Mouse (Mus musculus) forebrain, embryonic 14.5 days (tissue): ENCODE data around the gene Med16. TPM values are rescaled to one million over a fixed set of nuclear protein-coding genes. Genes with fewer than 3 reads are reported as not detected.

Source experiments
- ATAC-seq: fragments of 200-750 bp; cut with Nextera tagmentation; 2 replicates; pipeline ENCODE4 v1.8.0; 2017; ENCODE audit warnings: mild to moderate bottlenecking, moderate library complexity
- DNase-seq: peaks from one replicate; pipeline ENCODE4 v3.0.0-alpha.2; 2015; ENCODE audit warnings: low spot score
- H3K27ac ChIP-seq: fragments of 300-500 bp; sonication (generic); 2 replicates; pipeline ENCODE4 v1.5.1; 2014; ENCODE audit warnings: low read depth, mild to moderate bottlenecking, control low read depth, low read length, moderate library complexity
- H3K27me3 ChIP-seq: fragments of 300-500 bp; sonication (generic); replicated peaks from 2 replicates; pipeline ENCODE4 v1.6.1; 2014; ENCODE audit warnings: low read length, control low read depth, mixed read lengths; ENCODE audit not compliant: control insufficient read depth, insufficient read depth
- H3K36me3 ChIP-seq: fragments of 300-500 bp; sonication (generic); 2 replicates; pipeline ENCODE4 v1.6.1; 2014; ENCODE audit warnings: low read length, control low read depth; ENCODE audit not compliant: control insufficient read depth, insufficient read depth
- H3K4me1 ChIP-seq: fragments of 300-500 bp; sonication (generic); 2 replicates; pipeline ENCODE4 v1.6.1; 2014; ENCODE audit warnings: antibody characterized with exemption, low read length, control low read depth; ENCODE audit not compliant: control insufficient read depth, insufficient read depth
- H3K4me2 ChIP-seq: fragments of 300-500 bp; sonication (generic); 2 replicates; pipeline ENCODE4 v1.6.1; 2014; ENCODE audit warnings: mild to moderate bottlenecking, control low read depth, low read length
- H3K4me3 ChIP-seq: fragments of 300-500 bp; sonication (generic); 2 replicates; pipeline ENCODE4 v1.5.1; 2014; ENCODE audit warnings: low read depth, low read length, control low read depth
- H3K9ac ChIP-seq: fragments of 300-500 bp; sonication (generic); 2 replicates; pipeline ENCODE4 v1.6.1; 2014; ENCODE audit warnings: mild to moderate bottlenecking, low read length, control low read depth, moderate library complexity
- H3K9me3 ChIP-seq: fragments of 300-500 bp; sonication (generic); replicated peaks from 2 replicates; pipeline ENCODE4 v1.6.1; 2016; ENCODE audit warnings: low read length, control low read depth, mixed read lengths; ENCODE audit not compliant: control insufficient read depth
- WGBS: fragments of 180-500 bp; shearing (Covaris S2); extraction: QIAGEN DNeasy Blood & Tissue Kit; methylation state at CpG from one replicate; pipeline ENCODE4 v1.1.7; 2014; 5-methylcytosine and 5-hydroxymethylcytosine counted together
- polyA plus RNA-seq: library from polyadenylated mRNA; unstranded; fragments of >200 nt; fragmentation: Nextera tagmentation; extraction: Ambion mirVana; gene quantifications from 2 replicates; pipeline ENCODE4 v1.2.1, GENCODE M21; 2014

Gene Med16
- polyA plus RNA-seq, 1 experiment from 2014 or later = 40.5 TPM

GRCm38 (mm10) chr10:79874290-79874862 lies 34.3 kb downstream of the Med16 start, which contains the start of the genes Prtn3 and Plppr3:
TSS of gene Prtn3 (plus strand) at chr10:79874476.
TSS of gene Plppr3 (minus strand) at chr10:79874634.
- ATAC-seq = peak; percentile 93
- DNase-seq = peak; percentile 89
- WGBS = 0% methylated on average over 51 of the region's 57 CpGs

GRCm38 (mm10) chr10:79873715-79874289 lies 34.9 kb downstream of the Med16 start:
- H3K4me1 ChIP-seq = peaks cover 17% of the 10 kb centered on the region
- under 1% methylated on average over 26 of the region's 26 CpGs for WGBS
- peak overlapping the region; percentile 97 for H3K27ac ChIP-seq
- peak overlapping the region; percentile 98 for H3K9ac ChIP-seq
- H3K27me3 ChIP-seq = no peaks in the 10 kb centered on the region
- peak overlapping the region; percentile 85 for H3K4me3 ChIP-seq
- ATAC-seq (peak; percentile 54), DNase-seq (peak; percentile 46)
- no peaks in the 10 kb centered on the region for H3K9me3 ChIP-seq
- peaks cover 29% of the 10 kb centered on the region for H3K36me3 ChIP-seq
- H3K4me2 ChIP-seq = peak overlapping the region; percentile 74

More at GRCm38 (mm10) chr10:79874290-79874862, 34.3 kb downstream of the Med16 start, which contains the start of the genes Prtn3 and Plppr3:
- peak within 1 kb of the TSS; percentile 98 for H3K9ac ChIP-seq
- H3K4me1 ChIP-seq = peaks cover 14% of the 10 kb centered on the region
- H3K4me3 ChIP-seq = peak within 1 kb of the TSS; percentile 85
- H3K27ac ChIP-seq = peak within 1 kb of the TSS; percentile 97
- no peaks in the 10 kb centered on the region for H3K27me3 ChIP-seq
- no peaks in the 10 kb centered on the region for H3K9me3 ChIP-seq
- H3K36me3 ChIP-seq = peaks cover 24% of the 10 kb centered on the region
- peak within 1 kb of the TSS; percentile 74 for H3K4me2 ChIP-seq

GRCm38 (mm10) chr10:79873313-79873712 lies 35.4 kb downstream of the Med16 start:
- peaks cover 17% of the 10 kb centered on the region for H3K4me1 ChIP-seq
- WGBS = 2% methylated on average over 6 of the region's 6 CpGs
- DNase-seq (peak; percentile 61), ATAC-seq (peak; percentile 10; the same call in 1 of the 2 replicates)
- peaks cover 31% of the 10 kb centered on the region for H3K36me3 ChIP-seq
- H3K4me2 ChIP-seq = peak overlapping the region; percentile 74
- H3K4me3 ChIP-seq = peak overlapping the region; percentile 85
- no peaks in the 10 kb centered on the region for H3K9me3 ChIP-seq
- no peaks in the 10 kb centered on the region for H3K27me3 ChIP-seq
- peak overlapping the region; percentile 98 for H3K9ac ChIP-seq
- H3K27ac ChIP-seq = peak overlapping the region; percentile 97

- WGBS = 48% methylated on average over 3 of the region's 3 CpGs
- H3K4me2 ChIP-seq = peak overlapping the region; percentile 74
- peak overlapping the region; percentile 97; the same call in 1 of the 2 replicates for H3K27ac ChIP-seq
- ATAC-seq (no peak), DNase-seq (no peak)
- H3K9me3 ChIP-seq = no peaks in the 10 kb centered on the region
- no peaks in the 10 kb centered on the region for H3K27me3 ChIP-seq
- H3K9ac ChIP-seq = peak overlapping the region; percentile 98
- peaks cover 17% of the 10 kb centered on the region for H3K4me1 ChIP-seq
- H3K4me3 ChIP-seq = peak overlapping the region; percentile 85
- peaks cover 31% of the 10 kb centered on the region for H3K36me3 ChIP-seq
Measured at GRCm38 (mm10) chr10:79872862-79873261, 35.9 kb downstream of the Med16 start.

- ATAC-seq (no peak), DNase-seq (no peak)
- no peaks in the 10 kb centered on the region for H3K27me3 ChIP-seq
- WGBS = 70% methylated on average over 8 of the region's 8 CpGs
- peaks cover 17% of the 10 kb centered on the region for H3K4me1 ChIP-seq
- H3K9me3 ChIP-seq = no peaks in the 10 kb centered on the region
- no peak overlapping the region for H3K27ac ChIP-seq
- H3K4me3 ChIP-seq = peak overlapping the region; percentile 5; the same call in 1 of the 2 replicates
- peak overlapping the region; percentile 74 for H3K4me2 ChIP-seq
- H3K9ac ChIP-seq = 0 out of 2 replicates have a peak overlapping the region, but pooled peaks have one; percentile 17
- H3K36me3 ChIP-seq = peaks cover 40% of the 10 kb centered on the region
Measured at GRCm38 (mm10) chr10:79871845-79872244, 36.9 kb downstream of the Med16 start.

- Histone ChIP-seq H3K4me1 (peaks cover 4% of the 10 kb centered on the region), H3K27me3 (no peaks in the 10 kb centered on the region), H3K36me3 (peaks cover 84% of the 10 kb centered on the region), H3K9me3 (no peaks in the 10 kb centered on the region), H3K27ac (0 out of 2 replicates have a peak overlapping the region, but pooled peaks have one; percentile 4), H3K9ac (no peak overlapping the region), H3K4me2 (no peak overlapping the region), H3K4me3 (no peak overlapping the region)
- DNase-seq = no peak
- no peak for ATAC-seq
- WGBS = 83% methylated on average over 11 of the region's 11 CpGs
Measured at GRCm38 (mm10) chr10:79866601-79867000, 42.1 kb downstream of the Med16 start.

GRCm38 (mm10) chr10:79865801-79866295 lies 42.9 kb downstream of the Med16 start:
- ATAC-seq = no peak
- no peak for DNase-seq
- Histone ChIP-seq H3K4me2 (no peak overlapping the region), H3K27me3 (no peaks in the 10 kb centered on the region), H3K4me3 (no peak overlapping the region), H3K27ac (peak overlapping the region; percentile 39; the same call in 1 of the 2 replicates), H3K9ac (no peak overlapping the region), H3K36me3 (peaks cover 84% of the 10 kb centered on the region), H3K9me3 (no peaks in the 10 kb centered on the region), H3K4me1 (peaks cover 4% of the 10 kb centered on the region; the same call in 1 of the 2 replicates)
- WGBS = 76% methylated on average over 19 of the region's 19 CpGs

- Histone ChIP-seq H3K4me1 (peaks cover 4% of the 10 kb centered on the region; the same call in 1 of the 2 replicates), H3K9me3 (no peaks in the 10 kb centered on the region), H3K27me3 (no peaks in the 10 kb centered on the region), H3K4me3 (no peak overlapping the region), H3K4me2 (no peak overlapping the region), H3K27ac (peak overlapping the region; percentile 39; the same call in 1 of the 2 replicates), H3K9ac (peak overlapping the region; percentile 25; the same call in 1 of the 2 replicates), H3K36me3 (peaks cover 87% of the 10 kb centered on the region)
- DNase-seq = no peak
- ATAC-seq = peak; percentile 13; the same call in 1 of the 2 replicates
- WGBS = 77% methylated on average over 12 of the region's 12 CpGs
Measured at GRCm38 (mm10) chr10:79865189-79865601, 43.5 kb downstream of the Med16 start.
